Mouse (Mus musculus) intestine, postnatal 0 days (tissue): ENCODE measurements at regions not wholly inside any gene's neighbourhood (a gene's known extent, or its start where the extent isn't known, plus 50 kb on each side); places are given as distances from the start of the nearest gene placed in this dataset.

Experiments used
- ATAC-seq: fragments of 200-750 bp; cut with Nextera tagmentation; 2 replicates; pipeline ENCODE4 v1.8.0; 2017; ENCODE audit warnings: mild to moderate bottlenecking, moderate TSS enrichment, moderate library complexity
- H3K27ac ChIP-seq: fragments of 300-500 bp; sonication (generic); 2 replicates; pipeline ENCODE4 v1.5.1; 2014; ENCODE audit warnings: mild to moderate bottlenecking, low read depth, low read length, moderate library complexity
- H3K27me3 ChIP-seq: fragments of 300-500 bp; sonication (generic); replicated peaks from 2 replicates; pipeline ENCODE4 v1.6.1; 2014; ENCODE audit warnings: low read length, mixed read lengths; ENCODE audit not compliant: control insufficient read depth, insufficient read depth
- H3K36me3 ChIP-seq: fragments of 300-500 bp; sonication (generic); 2 replicates; pipeline ENCODE4 v1.6.1; 2014; ENCODE audit warnings: mild to moderate bottlenecking, moderate library complexity; ENCODE audit not compliant: control insufficient read depth, insufficient read depth
- H3K4me1 ChIP-seq: fragments of 300-500 bp; sonication (generic); replicated peaks from 2 replicates; pipeline ENCODE4 v1.6.1; 2014; ENCODE audit warnings: antibody characterized with exemption, low read length, mixed read lengths; ENCODE audit not compliant: control insufficient read depth, insufficient read depth
- H3K4me2 ChIP-seq: fragments of 300-500 bp; sonication (generic); replicated peaks from 2 replicates; pipeline ENCODE4 v1.6.1; 2014; ENCODE audit warnings: low read depth, mild to moderate bottlenecking, moderate library complexity
- H3K4me3 ChIP-seq: fragments of 300-500 bp; sonication (generic); 2 replicates; pipeline ENCODE4 v1.5.1; 2014; ENCODE audit warnings: low read depth, low read length
- H3K9ac ChIP-seq: fragments of 300-500 bp; sonication (generic); 2 replicates; pipeline ENCODE4 v1.6.1; 2014; ENCODE audit warnings: mild to moderate bottlenecking, low read depth, low read length
- H3K9me3 ChIP-seq: fragments of 300-500 bp; sonication (generic); 2 replicates; pipeline ENCODE4 v1.6.1; 2016; ENCODE audit warnings: mixed run types; ENCODE audit not compliant: control insufficient read depth
- CTCF ChIP-seq: sonication (generic); IDR thresholded peaks from 2 replicates; pipeline ENCODE4 v1.5.1; 2016; ENCODE audit warnings: low read depth, mild to moderate bottlenecking, control low read depth, antibody characterized with exemption, moderate library complexity
- WGBS: fragments of 180-500 bp; shearing (Covaris S2); extraction: QIAGEN DNeasy Blood & Tissue Kit; methylation state at CpG from one replicate; pipeline ENCODE4 v1.1.7; 2014; 5-methylcytosine and 5-hydroxymethylcytosine counted together

DNA sequence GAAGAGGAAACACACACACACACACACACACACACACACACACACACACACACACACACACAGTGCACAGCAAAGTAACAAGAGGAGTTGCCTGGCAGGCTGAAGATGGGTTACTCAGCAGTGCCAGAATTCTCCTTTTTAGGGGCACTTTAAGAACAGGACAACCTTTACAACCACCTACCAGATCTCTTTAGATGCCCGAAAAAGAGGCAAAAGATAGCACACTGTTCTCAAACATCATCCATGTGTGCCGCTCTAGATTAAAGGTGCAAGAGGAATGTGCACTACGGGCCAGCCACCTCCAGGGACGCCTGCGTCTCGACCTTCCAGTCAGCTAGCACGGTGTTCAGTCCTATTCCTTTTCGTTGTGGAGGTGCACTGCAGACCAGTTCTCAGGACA is 247.7 kb downstream of the Ipo11 start:
- Histone ChIP-seq H3K27ac (no peak overlapping the region), H3K9me3 (no peaks in the 10 kb centered on the region), H3K4me1 (no peaks in the 10 kb centered on the region), H3K4me3 (no peak overlapping the region), H3K9ac (no peak overlapping the region), H3K27me3 (no peaks in the 10 kb centered on the region), H3K4me2 (no peak overlapping the region), H3K36me3 (no peaks in the 10 kb centered on the region)
- ATAC-seq = no peak
- TF ChIP-seq CTCF = no peak
- WGBS = 83% methylated on average over 8 of the region's 8 CpGs

DNA sequence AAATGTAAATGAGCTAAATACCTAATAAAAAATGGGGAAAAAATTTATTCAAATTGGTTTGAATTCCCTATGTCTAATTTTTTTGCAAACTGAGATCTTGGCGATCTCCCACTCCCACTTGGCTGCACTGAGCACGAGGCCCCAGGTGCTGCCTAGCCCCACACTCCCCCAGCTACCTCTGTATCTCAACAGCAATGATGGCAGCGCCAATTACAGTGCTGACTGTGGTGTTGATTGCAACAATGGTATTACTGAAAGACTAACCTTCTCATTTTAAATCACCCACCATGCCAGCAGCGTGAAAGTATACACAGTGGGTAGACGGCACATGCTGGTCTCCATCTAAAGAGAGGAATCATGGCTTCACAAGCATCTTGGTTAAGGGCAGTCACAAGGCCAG is 267.1 kb downstream of the Ipo11 start:
- Histone ChIP-seq H3K4me1 (no peaks in the 10 kb centered on the region), H3K36me3 (no peaks in the 10 kb centered on the region), H3K27ac (no peak overlapping the region), H3K27me3 (no peaks in the 10 kb centered on the region), H3K4me2 (no peak overlapping the region), H3K9ac (no peak overlapping the region), H3K9me3 (no peaks in the 10 kb centered on the region), H3K4me3 (no peak overlapping the region)
- TF ChIP-seq CTCF = no peak
- WGBS = 86% methylated on average over 5 of the region's 5 CpGs
- ATAC-seq = no peak

DNA sequence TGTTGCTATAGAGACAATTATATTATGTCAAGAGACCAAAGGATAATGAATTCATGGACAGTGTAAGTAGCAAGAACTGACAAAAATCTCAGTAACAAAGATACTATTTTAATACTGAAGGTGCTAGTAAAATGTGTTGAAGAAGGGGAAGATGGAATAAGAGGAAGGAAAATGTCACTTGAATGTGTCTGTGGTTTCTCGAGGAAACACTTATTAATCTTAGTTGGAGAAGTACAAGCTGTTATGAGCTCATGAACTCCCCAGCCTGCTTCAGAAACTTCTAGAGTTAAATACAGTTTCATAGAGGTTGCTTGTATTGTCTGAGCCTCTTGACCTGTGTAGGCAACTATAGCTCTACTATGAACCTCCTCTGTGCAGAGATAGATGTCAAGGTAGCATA is 274.6 kb downstream of the Ipo11 start:
- ATAC-seq = no peak
- 69% methylated on average over 1 of the region's 1 CpGs for WGBS
- H3K27ac ChIP-seq = no peak overlapping the region
- no peak for TF ChIP-seq CTCF
- no peaks in the 10 kb centered on the region for H3K9me3 ChIP-seq
- no peaks in the 10 kb centered on the region for H3K36me3 ChIP-seq
- H3K27me3 ChIP-seq = no peaks in the 10 kb centered on the region
- no peak overlapping the region for H3K9ac ChIP-seq
- H3K4me3 ChIP-seq = no peak overlapping the region
- no peak overlapping the region for H3K4me2 ChIP-seq
- no peaks in the 10 kb centered on the region for H3K4me1 ChIP-seq

- Histone ChIP-seq H3K36me3 (no peaks in the 10 kb centered on the region), H3K4me3 (no peak overlapping the region), H3K4me2 (no peak overlapping the region), H3K9ac (no peak overlapping the region), H3K4me1 (no peaks in the 10 kb centered on the region), H3K27ac (no peak overlapping the region), H3K27me3 (no peaks in the 10 kb centered on the region), H3K9me3 (no peaks in the 10 kb centered on the region)
- no peak for ATAC-seq
- no peak for TF ChIP-seq CTCF
Observed at GRCm38 (mm10) chr13:106649363-106649762, 287.4 kb downstream of the Ipo11 start.

DNA sequence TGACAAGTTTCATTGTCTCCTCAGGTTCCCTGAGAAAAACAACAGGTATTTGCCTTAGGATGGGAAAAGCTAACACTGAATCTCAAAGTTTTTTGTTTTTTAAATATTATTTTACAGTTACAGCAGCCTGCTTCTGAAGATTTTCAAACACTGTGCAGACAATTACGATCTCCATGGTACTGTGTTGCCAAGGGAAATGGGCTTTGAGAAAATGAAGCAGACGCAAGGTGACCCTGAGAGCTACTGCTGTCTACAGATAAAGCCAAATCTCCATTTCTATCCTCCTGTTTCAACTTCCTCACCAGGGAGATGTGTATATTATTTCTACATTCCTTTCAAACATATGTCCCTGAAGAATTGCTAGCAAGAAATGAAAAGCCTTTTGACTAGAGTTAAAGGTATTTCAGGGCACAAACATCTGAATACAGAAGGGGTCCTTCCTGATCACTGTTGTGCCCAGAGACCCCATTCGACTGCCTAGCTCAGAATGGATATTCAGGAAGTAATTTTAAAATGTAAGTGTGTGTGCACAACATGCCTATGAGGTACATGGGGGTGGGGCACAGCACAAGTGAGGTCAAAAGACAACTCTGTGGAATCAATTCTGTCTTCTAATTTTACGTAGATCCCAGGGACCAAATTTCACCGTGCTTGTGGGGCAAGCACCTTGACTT is 293.3 kb downstream of the Ipo11 start:
- Histone ChIP-seq H3K9me3 (no peaks in the 10 kb centered on the region), H3K27ac (no peak overlapping the region), H3K4me2 (no peak overlapping the region), H3K9ac (no peak overlapping the region), H3K4me1 (no peaks in the 10 kb centered on the region), H3K27me3 (no peaks in the 10 kb centered on the region), H3K36me3 (no peaks in the 10 kb centered on the region), H3K4me3 (no peak overlapping the region)
- no peak for ATAC-seq
- TF ChIP-seq CTCF = no peak
- 67% methylated on average over 5 of the region's 5 CpGs for WGBS

DNA sequence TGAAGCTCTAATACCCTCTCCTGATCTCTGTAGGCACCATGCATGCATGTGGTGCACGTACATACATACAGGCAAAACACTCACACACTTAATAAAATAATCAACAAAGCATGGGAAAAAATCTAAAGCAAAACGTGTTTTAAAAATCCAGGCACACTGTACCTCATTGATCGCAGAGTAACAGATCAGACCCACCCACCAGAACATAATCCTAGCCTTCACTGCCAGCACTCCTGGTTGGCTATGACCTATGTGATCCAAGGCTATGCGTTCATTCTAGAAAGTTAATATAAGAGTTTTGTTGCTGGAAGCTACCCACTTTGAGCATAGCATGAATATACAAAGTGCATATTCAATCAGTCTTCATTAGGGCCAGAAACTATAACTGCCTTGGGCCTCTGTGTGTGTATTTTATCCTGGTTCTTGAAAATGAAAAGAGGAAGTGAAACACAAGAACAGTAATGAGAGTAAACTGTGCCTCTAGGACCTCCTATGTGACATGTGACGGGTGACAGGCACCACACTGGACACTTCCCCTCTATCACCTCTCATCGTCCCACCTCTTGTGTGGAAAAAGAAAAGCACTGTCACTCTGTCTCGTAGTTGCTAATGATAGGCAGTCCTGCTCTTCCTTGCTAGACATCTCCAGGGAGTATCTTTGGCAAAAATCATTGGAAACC is 297.9 kb downstream of the Ipo11 start:
- H3K4me3 ChIP-seq = no peak overlapping the region
- no peak overlapping the region for H3K27ac ChIP-seq
- ATAC-seq = no peak
- H3K27me3 ChIP-seq = no peaks in the 10 kb centered on the region
- no peak overlapping the region for H3K4me2 ChIP-seq
- no peaks in the 10 kb centered on the region for H3K36me3 ChIP-seq
- no peak overlapping the region for H3K9ac ChIP-seq
- TF ChIP-seq CTCF = no peak
- no peaks in the 10 kb centered on the region for H3K9me3 ChIP-seq
- 72% methylated on average over 7 of the region's 7 CpGs for WGBS
- H3K4me1 ChIP-seq = no peaks in the 10 kb centered on the region
